Mouse (Mus musculus) cerebellum, adult 2 months (tissue): Measurements from ENCODE around the gene Znhit2.

ENCODE experiments used
- CTCF ChIP-seq: fragments of 200-500 bp; IDR thresholded peaks from 2 replicates; pipeline ENCODE4 v1.5.1; 2011; ENCODE audit warnings: low read depth, mild to moderate bottlenecking, control low read depth, low read length, moderate library complexity, borderline replicate concordance; ENCODE audit not compliant: insufficient read depth
- POLR2A ChIP-seq: fragments of 200-500 bp; IDR thresholded peaks from 2 replicates; pipeline ENCODE4 v1.6.1; 2011; ENCODE audit warnings: low read length, control low read depth, borderline replicate concordance; ENCODE audit not compliant: insufficient read depth

DNA sequence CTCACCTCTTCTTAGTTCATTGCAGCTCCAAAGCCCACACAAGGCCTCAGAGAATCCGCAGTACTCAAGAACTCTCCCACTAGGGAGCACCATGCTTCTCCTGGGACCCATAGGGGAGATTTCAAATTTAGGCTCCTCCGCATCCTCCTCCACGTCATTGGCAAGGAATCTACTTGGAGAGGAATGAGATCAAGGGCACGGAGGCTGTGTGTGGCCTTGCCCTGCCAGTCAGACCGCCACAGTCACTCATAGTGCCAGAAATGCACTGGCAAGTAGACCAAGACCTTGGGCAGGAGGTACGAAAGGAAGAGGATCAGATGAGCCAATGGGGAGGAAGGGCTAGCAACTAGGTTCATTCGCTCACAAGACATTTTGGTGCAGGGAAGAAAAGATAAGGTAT, 37.1 kb upstream of the Znhit2 start:
- TF ChIP-seq POLR2A = no peak
- TF ChIP-seq CTCF = no peak
